Mouse (Mus musculus) embryonic facial prominence, embryonic 14.5 days (tissue): ENCODE measurements around the gene Ralgapa1. TPM values are rescaled to one million over a fixed set of nuclear protein-coding genes. Genes with fewer than 3 reads are reported as not detected.
"Not testable (repeated sequence)": the region's sequence is repeated elsewhere in the genome, so short reads cannot be mapped to it uniquely, and the experiment has no call there.

Source experiments
- ATAC-seq: fragments of 200-750 bp; cut with Nextera tagmentation; 2 replicates; pipeline ENCODE4 v1.8.0; 2017; ENCODE audit warnings: low read depth, moderate number of reproducible peaks, moderate TSS enrichment
- DNase-seq: peaks from one replicate; pipeline ENCODE4 v3.0.0-alpha.2; 2015; ENCODE audit warnings: low spot score
- H3K27ac ChIP-seq: fragments of 300-500 bp; sonication (generic); replicated peaks from 2 replicates; pipeline ENCODE4 v1.5.1; 2014; ENCODE audit warnings: low read depth, mild to moderate bottlenecking, low read length, moderate library complexity
- H3K27me3 ChIP-seq: fragments of 300-500 bp; sonication (generic); replicated peaks from 2 replicates; pipeline ENCODE4 v1.6.1; 2014; ENCODE audit warnings: low read length; ENCODE audit not compliant: control insufficient read depth, insufficient read depth
- H3K36me3 ChIP-seq: fragments of 300-500 bp; sonication (generic); 2 replicates; pipeline ENCODE4 v1.6.1; 2014; ENCODE audit warnings: low read length, mixed read lengths; ENCODE audit not compliant: control insufficient read depth, insufficient read depth
- H3K4me1 ChIP-seq: fragments of 300-500 bp; sonication (generic); 2 replicates; pipeline ENCODE4 v1.6.1; 2014; ENCODE audit warnings: antibody characterized with exemption, low read length; ENCODE audit not compliant: control insufficient read depth, insufficient read depth
- H3K4me2 ChIP-seq: fragments of 300-500 bp; sonication (generic); 2 replicates; pipeline ENCODE4 v1.6.1; 2014; ENCODE audit warnings: low read depth, mild to moderate bottlenecking, low read length, moderate library complexity, mixed read lengths
- H3K4me3 ChIP-seq: fragments of 300-500 bp; sonication (generic); 2 replicates; pipeline ENCODE4 v1.5.1; 2014; ENCODE audit warnings: low read depth, mild to moderate bottlenecking, low read length
- H3K9ac ChIP-seq: fragments of 300-500 bp; sonication (generic); 2 replicates; pipeline ENCODE4 v1.6.1; 2014; ENCODE audit warnings: low read depth, mild to moderate bottlenecking, low read length, moderate library complexity, mixed read lengths
- H3K9me3 ChIP-seq: fragments of 300-500 bp; sonication (generic); 2 replicates; pipeline ENCODE4 v1.6.1; 2016; ENCODE audit warnings: low read length; ENCODE audit not compliant: control insufficient read depth
- WGBS: fragments of 180-500 bp; shearing (Covaris S2); extraction: QIAGEN DNeasy Blood & Tissue Kit; methylation state at CpG from one replicate; pipeline ENCODE4 v1.1.7; 2014; 5-methylcytosine and 5-hydroxymethylcytosine counted together
- polyA plus RNA-seq: library from polyadenylated mRNA; unstranded; fragments of >200 nt; fragmentation: Nextera tagmentation; extraction: Ambion mirVana; gene quantifications from 2 replicates; pipeline ENCODE4 v1.2.1, GENCODE M21; 2014

Gene Ralgapa1
- polyA plus RNA-seq, 1 experiment from 2014 or later, result 21.5 TPM

GRCm38 (mm10) chr12:55599639-55600502 is 221.1 kb downstream of the Ralgapa1 start:
- H3K9ac ChIP-seq, result no peak overlapping the region
- peaks cover 11% of the 10 kb centered on the region; the same call in 1 of the 2 replicates for H3K36me3 ChIP-seq
- no peaks in the 10 kb centered on the region for H3K9me3 ChIP-seq
- peak overlapping the region; percentile 46 for H3K4me3 ChIP-seq
- WGBS, result under 1% methylated on average over 43 of the region's 109 CpGs
- H3K27me3 ChIP-seq, result peaks cover 56% of the 10 kb centered on the region
- DNase-seq, result peak; percentile 62
- ATAC-seq, result peak; percentile 82
- peaks cover 15% of the 10 kb centered on the region for H3K4me1 ChIP-seq
- H3K4me2 ChIP-seq, result peak overlapping the region; percentile 76
- no peak overlapping the region for H3K27ac ChIP-seq

- H3K27me3 ChIP-seq, result peaks cover 56% of the 10 kb centered on the region
- H3K4me3 ChIP-seq, result peak within 1 kb of the TSS; percentile 46
- H3K27ac ChIP-seq, result no peak within 1 kb of the TSS
- no peaks in the 10 kb centered on the region for H3K9me3 ChIP-seq
- H3K9ac ChIP-seq, result no peak within 1 kb of the TSS
- H3K4me1 ChIP-seq, result peaks cover 15% of the 10 kb centered on the region
- WGBS, result under 1% methylated on average over 29 of the region's 77 CpGs
- peak within 1 kb of the TSS; percentile 76 for H3K4me2 ChIP-seq
- H3K36me3 ChIP-seq, result peaks cover 11% of the 10 kb centered on the region; the same call in 1 of the 2 replicates
- DNase-seq (no peak), ATAC-seq (peak; percentile 72)
Measured at GRCm38 (mm10) chr12:55598887-55599561, 221.9 kb downstream of the Ralgapa1 start, which contains the start of gene Insm2. Gene Insm2 (plus strand): TSS chr12:55599427.

- ATAC-seq (no peak), DNase-seq (no peak)
- Histone ChIP-seq H3K4me1 (peaks cover 15% of the 10 kb centered on the region), H3K4me2 (peak overlapping the region; percentile 76), H3K4me3 (peak overlapping the region; percentile 46), H3K9me3 (no peaks in the 10 kb centered on the region), H3K27me3 (peaks cover 56% of the 10 kb centered on the region), H3K9ac (no peak overlapping the region), H3K27ac (no peak overlapping the region), H3K36me3 (peaks cover 7% of the 10 kb centered on the region; the same call in 1 of the 2 replicates)
- WGBS, result 6% methylated on average over 7 of the region's 7 CpGs
Measured at GRCm38 (mm10) chr12:55598537-55598886, 222.5 kb downstream of the Ralgapa1 start.

- WGBS, result 55% methylated on average over 9 of the region's 9 CpGs
- not testable (repeated sequence) for H3K9ac ChIP-seq
Measured at GRCm38 (mm10) chr12:55586936-55587335, 234.0 kb downstream of the Ralgapa1 start.

GRCm38 (mm10) chr12:55573794-55574193 is 247.2 kb downstream of the Ralgapa1 start:
- no peak overlapping the region for H3K27ac ChIP-seq
- DNase-seq, result peak; percentile 30
- H3K9me3 ChIP-seq, result no peaks in the 10 kb centered on the region
- H3K4me3 ChIP-seq, result no peak overlapping the region
- WGBS, result 2% methylated on average over 6 of the region's 6 CpGs
- H3K4me1 ChIP-seq, result no peaks in the 10 kb centered on the region
- ATAC-seq, result peak; percentile 70; the same call in 1 of the 2 replicates
- H3K27me3 ChIP-seq, result no peaks in the 10 kb centered on the region
- no peak overlapping the region for H3K4me2 ChIP-seq
- H3K9ac ChIP-seq, result no peak overlapping the region
- H3K36me3 ChIP-seq, result no peaks in the 10 kb centered on the region

More at GRCm38 (mm10) chr12:55586936-55587335, 234.0 kb downstream of the Ralgapa1 start:
- not testable (repeated sequence) for H3K9me3 ChIP-seq, ATAC-seq, H3K4me3 ChIP-seq, H3K4me2 ChIP-seq, DNase-seq, H3K27me3 ChIP-seq, H3K27ac ChIP-seq, H3K4me1 ChIP-seq, H3K36me3 ChIP-seq

GRCm38 (mm10) chr12:55573089-55573488 is 247.9 kb downstream of the Ralgapa1 start:
- DNase-seq, result no peak
- H3K9me3 ChIP-seq, result no peaks in the 10 kb centered on the region
- ATAC-seq, result no peak
- no peaks in the 10 kb centered on the region for H3K27me3 ChIP-seq
- H3K4me1 ChIP-seq, result no peaks in the 10 kb centered on the region
- no peaks in the 10 kb centered on the region for H3K36me3 ChIP-seq
- H3K27ac ChIP-seq, result no peak overlapping the region
- no peak overlapping the region for H3K4me3 ChIP-seq
- no peak overlapping the region for H3K9ac ChIP-seq
- no peak overlapping the region for H3K4me2 ChIP-seq

GRCm38 (mm10) chr12:55571661-55572060 is 249.3 kb downstream of the Ralgapa1 start:
- DNase-seq (no peak), ATAC-seq (no peak)
- Histone ChIP-seq H3K27ac (no peak overlapping the region), H3K9ac (no peak overlapping the region), H3K4me2 (no peak overlapping the region), H3K27me3 (no peaks in the 10 kb centered on the region), H3K4me3 (no peak overlapping the region), H3K36me3 (no peaks in the 10 kb centered on the region), H3K4me1 (no peaks in the 10 kb centered on the region), H3K9me3 (no peaks in the 10 kb centered on the region)
- 85% methylated on average over 10 of the region's 10 CpGs for WGBS

- Histone ChIP-seq H3K4me2 (no peak overlapping the region), H3K4me1 (no peaks in the 10 kb centered on the region), H3K27ac (no peak overlapping the region), H3K27me3 (no peaks in the 10 kb centered on the region), H3K36me3 (no peaks in the 10 kb centered on the region), H3K9me3 (no peaks in the 10 kb centered on the region), H3K4me3 (no peak overlapping the region), H3K9ac (no peak overlapping the region)
- DNase-seq, result no peak
- no peak for ATAC-seq
- WGBS, result 79% methylated on average over 11 of the region's 11 CpGs
Measured at GRCm38 (mm10) chr12:55571181-55571580, 249.8 kb downstream of the Ralgapa1 start.
